Mouse (Mus musculus): ENCODE measurements around the gene Spata19.

The Spata19 gene

DNA sequence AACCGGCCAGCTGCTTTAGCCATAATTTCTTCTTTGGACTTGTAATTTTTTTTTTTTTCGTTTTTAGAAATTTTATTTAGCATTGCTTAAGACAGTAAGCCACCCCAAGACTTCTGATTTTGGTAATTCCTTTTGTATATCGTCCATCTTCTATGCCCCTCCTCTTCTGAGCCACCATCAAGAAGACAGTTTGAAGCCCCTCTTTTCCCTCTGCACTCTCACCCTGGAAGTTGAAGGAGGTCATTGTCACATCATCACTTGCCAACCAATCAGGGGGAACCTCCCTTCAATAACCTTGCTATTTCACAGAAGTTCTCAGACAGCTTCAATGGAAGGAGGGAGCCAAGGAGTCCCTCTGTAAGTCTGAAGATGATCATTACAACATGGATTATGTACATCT is at the start of gene Spata19:
Gene Spata19, plus strand, starts transcription at position 301 of the 400 bp plus-strand sequence.
- DNase-seq = no peak

DNA sequence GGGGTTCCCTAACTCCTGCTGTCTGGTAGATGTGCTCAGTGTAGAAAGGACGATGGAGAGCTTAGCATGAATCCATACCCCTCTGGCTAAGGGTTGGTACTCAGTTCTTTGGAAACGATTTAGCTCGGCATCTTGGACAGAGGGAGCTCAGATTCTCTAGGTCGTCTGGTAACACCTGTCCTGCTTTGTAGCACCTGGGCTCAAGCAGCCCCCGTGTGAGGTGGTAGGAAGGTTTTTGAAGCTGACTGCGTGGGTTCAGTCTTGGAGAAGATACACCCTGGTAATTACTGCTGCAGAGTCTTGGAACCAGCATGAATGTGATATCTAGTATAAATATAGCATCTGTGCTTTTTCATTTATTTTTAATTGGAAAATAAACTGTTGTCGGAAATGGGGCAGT is 43.5 kb upstream of the Spata19 start:
- DNase-seq = no peak

DNA sequence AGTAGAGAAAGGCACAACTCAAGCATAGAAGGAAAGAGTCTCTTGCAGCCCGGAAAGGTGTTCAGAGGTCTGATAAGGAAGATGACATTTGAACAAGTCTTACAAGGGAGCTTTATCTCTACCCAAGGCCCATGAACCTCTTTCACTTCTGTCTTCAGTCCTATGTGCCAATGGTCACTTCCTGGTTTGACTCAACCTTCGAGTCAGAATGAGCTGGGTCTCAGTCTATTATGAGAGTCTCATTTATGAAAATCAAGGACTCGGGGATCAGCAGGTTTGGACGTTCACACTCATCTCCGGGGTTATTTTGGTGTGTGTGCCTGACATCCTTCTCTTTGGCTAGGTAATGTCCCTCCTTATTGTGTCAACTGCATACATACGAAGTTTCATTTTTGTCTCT is 38.7 kb upstream of the Spata19 start:
- no peak for DNase-seq

DNA sequence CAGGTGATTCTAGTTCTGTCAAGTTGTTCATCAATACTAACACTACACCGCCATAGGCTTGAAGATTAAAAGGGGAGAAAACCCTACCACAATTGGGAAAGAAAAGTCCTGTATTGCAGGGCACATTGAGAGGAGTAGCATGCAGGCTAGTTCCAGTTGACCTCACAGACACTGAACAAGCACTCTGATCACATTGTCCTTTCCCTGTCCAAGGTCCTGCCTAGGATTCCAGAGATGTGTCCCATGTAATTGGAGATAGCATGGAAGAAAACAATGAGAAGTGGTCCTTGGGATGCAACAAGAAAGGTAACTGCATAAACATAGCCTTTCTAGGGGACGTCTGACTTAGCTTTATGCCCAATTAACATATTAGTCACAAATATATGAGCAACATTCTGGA is 29.4 kb upstream of the Spata19 start:
- no peak for DNase-seq

DNA sequence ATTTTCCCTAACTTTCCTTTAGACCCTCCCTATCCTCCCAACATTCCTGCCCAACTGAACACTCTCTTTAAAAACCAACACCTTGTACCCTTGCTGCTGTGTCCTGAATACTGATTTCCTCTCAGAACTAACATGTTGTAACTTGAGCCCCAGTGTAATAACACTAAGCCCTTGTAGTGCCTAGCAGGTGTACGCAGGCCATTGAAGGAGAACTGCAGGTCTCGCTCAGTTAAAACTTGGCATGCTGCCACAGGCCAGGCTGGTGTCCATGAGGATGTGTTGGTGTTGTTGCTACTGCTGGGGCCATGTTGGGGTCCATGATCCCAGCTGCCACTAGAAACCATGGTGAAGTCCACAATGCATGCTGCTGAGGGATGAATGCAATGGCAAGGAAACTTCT is 27.5 kb upstream of the Spata19 start:
- no peak for DNase-seq

DNA sequence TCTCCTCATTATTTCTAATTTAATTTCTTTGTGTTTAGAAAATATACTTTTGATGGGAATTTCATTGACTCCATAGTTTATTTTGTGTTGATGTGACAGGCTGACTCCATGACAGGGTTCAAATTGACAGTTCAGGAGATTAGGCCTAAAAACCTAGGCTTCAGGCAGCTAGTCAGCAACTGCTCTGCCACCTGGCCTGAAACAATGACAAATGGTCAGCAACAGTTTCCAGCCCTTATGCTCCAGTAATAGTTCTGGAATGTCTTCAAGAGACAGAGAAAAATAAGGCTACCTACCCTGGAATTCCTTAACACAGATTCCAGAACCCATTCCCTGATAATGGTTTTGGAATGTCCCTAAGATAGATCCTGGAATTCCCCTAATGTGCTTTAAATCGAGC is 20.9 kb upstream of the Spata19 start:
- peak; percentile 29 for DNase-seq

DNA sequence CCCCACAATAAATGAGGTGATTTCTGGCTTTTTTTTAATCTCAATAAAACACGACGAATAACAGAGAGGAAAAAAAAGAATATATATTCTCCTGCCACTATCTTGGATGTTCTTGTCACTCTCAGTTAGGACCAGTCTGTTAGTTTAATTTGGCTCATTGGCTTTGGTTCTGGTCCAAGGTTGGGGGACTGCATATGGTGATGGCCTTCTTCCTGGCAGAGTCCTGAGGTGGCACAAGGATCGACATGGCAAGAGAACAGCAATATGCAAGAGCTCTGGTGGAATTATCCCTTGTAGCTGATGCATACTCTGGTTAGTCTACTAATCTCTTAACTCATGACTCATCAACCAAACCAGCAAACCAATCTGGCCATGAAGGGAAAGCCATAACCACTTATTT is 9.6 kb upstream of the Spata19 start:
- peak; percentile 52 for DNase-seq

DNA sequence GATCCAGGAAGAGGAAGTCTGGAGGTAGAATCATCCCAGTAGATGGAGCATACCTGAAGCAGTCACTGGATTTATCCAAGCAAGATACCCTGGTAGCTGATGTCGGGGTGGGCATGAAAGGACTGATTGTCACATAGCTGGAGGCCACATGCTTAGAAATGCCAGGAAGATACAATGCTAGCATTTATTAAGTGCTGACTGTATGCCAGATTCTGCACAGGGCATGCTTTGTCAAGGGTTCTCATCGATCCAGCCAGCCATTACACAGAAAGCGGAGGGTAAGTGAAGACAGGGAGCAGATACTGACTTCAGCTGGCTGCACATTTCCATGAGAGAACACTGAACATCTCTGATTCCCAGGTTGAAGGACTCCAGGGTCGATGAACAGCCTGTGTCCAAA is 4.6 kb downstream of the Spata19 start:
- DNase-seq = no peak

DNA sequence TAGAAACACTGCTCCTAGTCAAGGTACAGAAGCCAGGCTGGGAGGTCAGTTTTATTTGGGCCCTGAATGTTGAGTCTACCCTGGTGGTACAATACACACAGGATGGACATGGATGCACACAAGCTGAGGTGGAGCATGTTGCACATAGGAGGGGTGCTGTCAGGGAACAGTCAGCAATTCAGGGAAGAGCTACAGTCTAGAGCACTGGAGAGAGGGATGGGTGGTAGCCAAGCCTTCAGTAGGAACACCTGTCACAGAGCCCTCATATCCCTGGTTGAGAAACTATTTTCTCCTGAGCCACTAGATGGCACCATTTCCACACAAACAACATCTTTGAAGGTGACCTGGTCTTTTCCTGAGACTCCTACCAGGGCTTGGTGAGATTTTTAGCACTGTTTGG is 13.1 kb downstream of the Spata19 start:
- DNase-seq = peak; percentile 67

DNA sequence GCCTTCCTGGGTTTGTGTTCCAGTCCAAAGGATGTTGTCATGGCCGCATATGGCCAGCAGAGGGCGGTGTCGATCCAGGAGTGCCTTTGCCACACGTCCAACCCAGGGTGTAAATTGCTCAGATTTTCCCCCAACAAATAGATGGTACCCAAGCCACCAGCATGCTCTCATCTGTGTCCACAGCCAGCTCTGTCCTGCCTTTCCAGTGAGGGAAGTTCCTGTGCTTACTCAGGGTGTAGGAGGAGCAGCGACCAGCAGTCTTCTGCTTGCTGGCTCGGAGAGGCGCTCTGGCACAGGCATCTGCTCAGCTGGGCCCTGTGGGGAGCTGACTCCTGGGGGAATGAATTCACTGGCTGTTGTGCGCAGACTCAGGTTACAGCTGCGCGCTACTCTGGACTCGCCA is 17.5 kb downstream of the Spata19 start:
- peak; percentile 48 for DNase-seq

DNA sequence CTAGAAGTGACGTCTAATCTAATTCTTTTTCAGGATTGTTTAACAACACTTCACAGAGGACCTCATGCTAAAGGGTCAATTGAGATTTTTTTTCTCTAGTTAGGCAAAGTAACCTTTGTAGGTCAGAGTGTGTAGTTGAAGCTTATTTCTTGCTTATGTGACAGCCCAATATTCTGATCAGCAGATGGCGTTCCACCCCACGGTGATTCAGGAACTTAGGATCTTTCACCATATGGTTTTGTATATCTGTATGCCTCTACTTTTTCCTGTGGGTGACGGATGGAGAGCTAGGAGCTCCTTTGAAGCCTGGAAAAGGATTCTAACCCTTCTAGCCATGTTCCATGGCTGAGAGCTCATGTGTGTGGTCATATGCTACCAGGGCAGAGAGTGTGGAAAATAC is 27.9 kb downstream of the Spata19 start:
- no peak for DNase-seq

DNA sequence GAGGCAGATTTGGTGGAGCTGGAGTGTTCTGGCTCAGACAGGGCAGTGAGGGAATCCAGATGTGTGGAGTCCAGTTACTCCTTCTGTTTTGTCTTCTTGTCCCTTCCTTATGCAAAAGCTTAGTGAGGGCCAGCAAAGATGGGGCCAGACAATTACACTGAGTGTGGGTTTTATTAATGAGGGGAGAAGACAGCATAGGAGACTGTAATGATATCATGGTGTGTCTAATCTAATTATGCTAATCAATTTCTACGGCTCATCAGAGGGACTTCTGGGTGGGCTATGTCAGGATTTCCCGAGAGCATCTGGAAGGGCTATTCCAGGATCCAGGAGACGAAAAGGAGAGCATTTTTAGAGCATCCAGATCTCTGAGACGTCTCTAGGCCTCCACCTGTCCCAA is 32.0 kb downstream of the Spata19 start:
- no peak for DNase-seq

DNA sequence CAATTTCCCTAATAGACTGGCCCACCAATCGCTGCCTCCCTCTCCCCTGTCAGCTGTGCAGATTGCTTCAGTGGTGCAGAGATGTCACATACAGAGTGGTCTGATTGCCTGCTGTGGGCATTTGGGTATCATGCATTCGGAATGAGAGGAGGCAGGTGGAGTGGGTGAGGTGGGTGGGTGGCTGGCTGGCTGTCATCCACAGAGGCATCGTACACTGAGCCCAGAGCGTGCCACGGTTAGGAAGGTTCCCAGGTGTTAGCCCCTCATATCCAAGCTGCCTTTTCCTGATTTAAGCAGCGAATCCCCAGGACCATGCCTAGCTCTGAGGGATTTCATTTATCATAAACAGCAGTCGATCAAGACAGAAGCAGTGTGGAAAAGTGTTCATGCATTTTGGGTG is 36.7 kb downstream of the Spata19 start:
- DNase-seq = no peak

DNA sequence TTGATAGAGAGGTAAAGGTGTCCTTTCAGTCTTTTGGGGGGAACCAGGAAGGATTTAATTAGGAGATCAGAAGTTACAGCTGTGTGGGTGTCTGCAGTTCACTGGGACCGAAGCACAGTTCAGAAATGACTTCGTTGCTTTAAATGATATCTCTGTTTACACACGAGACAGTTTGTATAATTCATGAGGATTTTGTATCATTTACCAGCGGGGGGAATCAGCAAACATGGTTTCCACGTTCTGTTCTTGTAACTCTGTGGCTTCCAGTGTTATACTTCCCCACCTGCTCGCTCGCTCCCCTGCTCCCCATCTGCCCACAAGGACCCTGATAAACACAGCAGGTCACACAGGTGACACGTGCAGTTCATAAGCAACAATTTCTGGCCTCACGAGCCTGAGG is 39.3 kb downstream of the Spata19 start:
- DNase-seq = no peak

DNA sequence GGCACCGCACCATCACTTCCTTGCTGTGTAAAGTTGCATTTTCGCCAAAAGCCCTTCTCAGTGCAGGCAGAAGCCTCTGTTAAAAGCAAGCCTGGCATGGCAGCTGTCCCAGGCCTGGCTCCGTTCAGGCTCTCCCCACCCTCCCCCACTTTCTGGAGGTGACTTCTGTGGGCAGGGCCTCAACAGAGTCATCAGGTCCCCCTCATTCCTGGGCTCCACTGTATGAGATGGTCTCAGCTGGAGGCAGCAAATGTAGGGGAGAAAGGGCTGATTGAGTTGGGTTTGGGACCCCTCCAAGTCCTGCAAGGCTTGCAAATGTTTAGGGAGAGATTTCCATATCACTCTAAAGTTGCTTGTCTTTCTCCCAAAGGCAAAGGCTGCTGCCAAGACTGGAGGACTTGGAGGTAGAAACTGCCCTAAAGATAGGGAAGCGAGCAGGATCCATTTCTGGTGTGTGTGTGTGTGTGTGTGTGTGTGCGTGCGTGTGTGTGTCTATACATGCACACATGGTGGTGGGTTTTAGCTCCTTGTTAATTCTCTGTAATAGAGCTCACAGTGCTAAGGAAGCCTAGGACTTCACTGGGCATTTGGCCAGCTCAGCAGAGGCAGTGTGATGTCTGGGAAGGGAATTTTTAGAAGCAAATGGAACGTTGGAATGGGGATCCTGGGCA is 40.9 kb downstream of the Spata19 start:
- no peak for DNase-seq

DNA sequence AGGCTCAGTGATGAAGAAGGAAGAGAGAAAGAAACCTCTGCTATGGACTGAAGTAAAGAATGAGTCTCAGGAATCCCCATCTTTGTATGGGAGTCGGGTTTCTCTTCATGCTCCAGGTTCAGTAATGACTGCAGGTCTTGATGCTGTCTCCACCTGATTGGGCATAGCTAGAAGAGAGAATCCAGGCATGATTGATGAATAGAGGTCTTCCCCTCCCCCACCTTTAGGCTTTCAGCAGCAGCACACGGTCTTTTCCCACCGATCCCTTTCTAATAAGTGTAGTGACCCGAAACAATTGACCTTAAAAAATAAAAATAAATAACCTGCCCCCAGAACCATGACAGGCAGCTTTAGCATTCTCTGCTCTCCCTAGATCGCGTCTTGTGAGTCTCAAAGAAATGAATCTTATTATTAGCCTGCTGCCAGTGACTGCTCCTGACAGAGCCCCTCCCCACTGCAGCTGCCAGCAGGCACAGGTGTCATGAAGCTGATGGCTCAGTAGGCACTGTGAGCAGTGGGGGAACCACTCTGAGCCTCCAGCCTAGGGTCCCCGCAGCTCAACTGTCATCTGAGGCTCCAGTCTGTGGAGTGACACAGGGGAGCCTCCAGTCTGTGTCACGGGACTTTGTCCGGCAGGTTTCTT is 53.3 kb downstream of the Spata19 start:
- DNase-seq = no peak
